Mouse (Mus musculus) CH12.LX (cell line): Measurements from ENCODE around the gene Klhl32. TPM values are rescaled to one million over a fixed set of nuclear protein-coding genes. Genes with fewer than 3 reads are reported as not detected.
A peak's percentile ranks its signal among the peaks of the same experiment; 100 is the strongest.

Experiments used
- DNase-seq: peaks from one replicate; pipeline ENCODE4 v3.0.0-alpha.2; 2013; ENCODE audit errors: extremely low read depth
- H3K27ac ChIP-seq: 2 replicates; pipeline ENCODE4 v1.5.1; 2012; ENCODE audit warnings: low read depth, mild to moderate bottlenecking, control low read depth, moderate library complexity; ENCODE audit not compliant: insufficient read depth
- H3K27me3 ChIP-seq: replicated peaks from 2 replicates; pipeline ENCODE3; 2012; ENCODE audit warnings: inconsistent platforms
- H3K36me3 ChIP-seq, 2 experiments: replicated peaks in 1 of 2; 2 replicates each; pipeline versions ENCODE3 to v1.6.1; 2012; ENCODE audit warnings: inconsistent platforms in 1 of 2, low read length in 1 of 2, mild to moderate bottlenecking in 1 of 2, mixed read lengths in 1 of 2, moderate library complexity in 1 of 2; ENCODE audit not compliant: control insufficient read depth in 1 of 2, insufficient read depth in 1 of 2
- H3K4me1 ChIP-seq, 2 experiments: 2 replicates each; pipeline ENCODE4 v1.6.1; 2012; ENCODE audit warnings: inconsistent platforms in 1 of 2, moderate library complexity in 1 of 2; ENCODE audit not compliant: insufficient read depth in 2 of 2, control insufficient read depth in 1 of 2
- H3K4me2 ChIP-seq: 2 replicates; pipeline ENCODE4 v1.6.1; 2012; ENCODE audit warnings: low read depth, mild to moderate bottlenecking, control low read depth; ENCODE audit not compliant: poor library complexity, insufficient read depth, severe bottlenecking
- H3K4me3 ChIP-seq, 3 experiments: fragments of 150-350 bp in 1 of 3; sonication (generic) in 1 of 3; replicated peaks in 1 of 3; 2 replicates each; pipeline versions ENCODE3 to v1.5.1; 2011 to 2012; ENCODE audit warnings: low read depth in 2 of 3, low read length in 2 of 3, mild to moderate bottlenecking in 2 of 3, moderate library complexity in 2 of 3, control low read depth in 1 of 3, improper control_type of control experiment in 1 of 3, inconsistent platforms in 1 of 3, mixed read lengths in 1 of 3; ENCODE audit not compliant: poor library complexity in 1 of 3
- H3K79me2 ChIP-seq: replicated peaks from 2 replicates; pipeline ENCODE4 v1.6.1; 2012; ENCODE audit warnings: mild to moderate bottlenecking, moderate library complexity; ENCODE audit not compliant: control insufficient read depth, poor library complexity, insufficient read depth, severe bottlenecking; ENCODE audit errors: extremely low read depth
- H3K9ac ChIP-seq: 2 replicates; pipeline ENCODE4 v1.6.1; 2012; ENCODE audit warnings: low read depth, mild to moderate bottlenecking, control low read depth, moderate library complexity; ENCODE audit not compliant: insufficient read depth
- H3K9me3 ChIP-seq: replicated peaks from 2 replicates; pipeline ENCODE3; 2012; ENCODE audit warnings: low read length, inconsistent platforms, mixed read lengths
- BHLHE40 ChIP-seq: IDR thresholded peaks from 2 replicates; pipeline ENCODE4 v1.6.1; 2011; ENCODE audit warnings: mild to moderate bottlenecking, low read depth, low read length, improper control_type of control experiment
- CHD1 ChIP-seq: IDR thresholded peaks from 2 replicates; pipeline ENCODE4 v1.6.1; 2012; ENCODE audit warnings: low read depth, low read length, improper control_type of control experiment, inconsistent platforms
- CHD2 ChIP-seq: IDR thresholded peaks from 2 replicates; pipeline ENCODE4 v1.6.1; 2011; ENCODE audit warnings: low read length, improper control_type of control experiment
- CTCF ChIP-seq, 2 experiments: IDR thresholded peaks in 1 of 2; conservative IDR thresholded peaks in 1 of 2; 2 replicates each; pipeline ENCODE4 v1.5.1; 2011 to 2012; ENCODE audit warnings: low read depth in 2 of 2, low read length in 2 of 2, improper control_type of control experiment in 1 of 2, inconsistent platforms in 1 of 2, mild to moderate bottlenecking in 1 of 2, moderate library complexity in 1 of 2
- E2F4 ChIP-seq: IDR thresholded peaks from 2 replicates; pipeline ENCODE4 v1.6.1; 2011; ENCODE audit warnings: low read depth, low read length, improper control_type of control experiment; ENCODE audit not compliant: insufficient replicate concordance
- ELF1 ChIP-seq: IDR thresholded peaks from 2 replicates; pipeline ENCODE4 v1.6.1; 2014; ENCODE audit warnings: low read depth, mild to moderate bottlenecking, inconsistent platforms, low read length, improper control_type of control experiment
- EP300 ChIP-seq: IDR thresholded peaks from 2 replicates; pipeline ENCODE4 v1.6.1; 2011; ENCODE audit warnings: low read length, improper control_type of control experiment
- ETS1 ChIP-seq: conservative IDR thresholded peaks from 2 replicates; pipeline ENCODE4 v1.6.1; 2012; ENCODE audit warnings: low read depth, mild to moderate bottlenecking, inconsistent platforms, low read length, improper control_type of control experiment, moderate library complexity
- GABPA ChIP-seq: IDR thresholded peaks from 2 replicates; pipeline ENCODE4 v1.6.1; 2012; ENCODE audit warnings: low read depth, low read length, improper control_type of control experiment, inconsistent platforms; ENCODE audit not compliant: insufficient replicate concordance
- HCFC1 ChIP-seq: IDR thresholded peaks from 2 replicates; pipeline ENCODE4 v1.6.1; 2012; ENCODE audit warnings: low read depth, mild to moderate bottlenecking, inconsistent platforms, low read length, improper control_type of control experiment
- IRF4 ChIP-seq: IDR thresholded peaks from 2 replicates; pipeline ENCODE4 v1.6.1; 2014; ENCODE audit warnings: low read depth, mild to moderate bottlenecking, inconsistent platforms, low read length, improper control_type of control experiment
- JUN ChIP-seq: IDR thresholded peaks from 2 replicates; pipeline ENCODE4 v1.6.1; 2011; ENCODE audit warnings: low read depth, mild to moderate bottlenecking, low read length, improper control_type of control experiment, moderate library complexity; ENCODE audit not compliant: insufficient read depth
- JUND ChIP-seq: conservative IDR thresholded peaks from 2 replicates; pipeline ENCODE4 v1.6.1; 2011; ENCODE audit warnings: low read depth, low read length, improper control_type of control experiment
- KAT2A ChIP-seq: IDR thresholded peaks from 2 replicates; pipeline ENCODE4 v1.6.1; 2012; ENCODE audit warnings: low read length, improper control_type of control experiment, inconsistent platforms; ENCODE audit not compliant: insufficient replicate concordance
- MAFK ChIP-seq: IDR thresholded peaks from 2 replicates; pipeline ENCODE4 v1.6.1; 2011; ENCODE audit warnings: low read length, improper control_type of control experiment; ENCODE audit not compliant: insufficient replicate concordance
- MAX ChIP-seq: IDR thresholded peaks from 2 replicates; pipeline ENCODE4 v1.6.1; 2011; ENCODE audit warnings: low read length, improper control_type of control experiment
- MAZ ChIP-seq: IDR thresholded peaks from 2 replicates; pipeline ENCODE4 v1.6.1; 2012; ENCODE audit warnings: low read depth, mild to moderate bottlenecking, inconsistent platforms, low read length, improper control_type of control experiment, moderate library complexity
- MEF2A ChIP-seq: IDR thresholded peaks from 2 replicates; pipeline ENCODE4 v1.6.1; 2014; ENCODE audit warnings: low read depth, mild to moderate bottlenecking, inconsistent platforms, low read length, improper control_type of control experiment, borderline replicate concordance
- MXI1 ChIP-seq: IDR thresholded peaks from 2 replicates; pipeline ENCODE4 v1.6.1; 2011; ENCODE audit warnings: mild to moderate bottlenecking, low read depth, low read length, improper control_type of control experiment
- MYC ChIP-seq: IDR thresholded peaks from 2 replicates; pipeline ENCODE4 v1.6.1; 2011; ENCODE audit warnings: low read depth, mild to moderate bottlenecking, improper control_type of control experiment, low read length
- NELFE ChIP-seq: IDR thresholded peaks from 2 replicates; pipeline ENCODE4 v1.6.1; 2011; ENCODE audit warnings: low read depth, low read length, improper control_type of control experiment
- NRF1 ChIP-seq: IDR thresholded peaks from 2 replicates; pipeline ENCODE4 v1.6.1; 2014; ENCODE audit warnings: low read depth, mild to moderate bottlenecking, inconsistent platforms, low read length, improper control_type of control experiment, moderate library complexity
- PAX5 ChIP-seq: IDR thresholded peaks from 2 replicates; pipeline ENCODE4 v1.6.1; 2012; ENCODE audit warnings: low read length, inconsistent platforms, mixed read lengths
- POLR2A ChIP-seq: IDR thresholded peaks from 2 replicates; pipeline ENCODE4 v1.6.1; 2011; ENCODE audit warnings: low read depth, mild to moderate bottlenecking, improper control_type of control experiment, low read length
- POLR2AphosphoS2 ChIP-seq: IDR thresholded peaks from 2 replicates; pipeline ENCODE4 v1.6.1; 2011; ENCODE audit warnings: low read depth, low read length, improper control_type of control experiment
- RAD21 ChIP-seq: IDR thresholded peaks from 2 replicates; pipeline ENCODE4 v1.6.1; 2011; ENCODE audit warnings: low read depth, mild to moderate bottlenecking, low read length, improper control_type of control experiment, moderate library complexity
- RCOR1 ChIP-seq: conservative IDR thresholded peaks from 2 replicates; pipeline ENCODE4 v1.6.1; 2012; ENCODE audit warnings: low read depth, mild to moderate bottlenecking, inconsistent platforms, low read length, improper control_type of control experiment
- SIN3A ChIP-seq: IDR thresholded peaks from 2 replicates; pipeline ENCODE4 v1.6.1; 2012; ENCODE audit warnings: low read length, improper control_type of control experiment, inconsistent platforms
- SMC3 ChIP-seq: IDR thresholded peaks from 2 replicates; pipeline ENCODE4 v1.6.1; 2011; ENCODE audit warnings: low read depth, low read length, improper control_type of control experiment
- TBP ChIP-seq: conservative IDR thresholded peaks from 2 replicates; pipeline ENCODE4 v1.6.1; 2011; ENCODE audit warnings: low read depth, low read length, improper control_type of control experiment
- TCF12 ChIP-seq: IDR thresholded peaks from 2 replicates; pipeline ENCODE4 v1.6.1; 2014; ENCODE audit warnings: low read depth, mild to moderate bottlenecking, inconsistent platforms, low read length, improper control_type of control experiment
- UBTF ChIP-seq: IDR thresholded peaks from 2 replicates; pipeline ENCODE4 v1.6.1; 2012; ENCODE audit warnings: low read depth, mild to moderate bottlenecking, inconsistent platforms, low read length, improper control_type of control experiment, moderate library complexity
- USF1 ChIP-seq: IDR thresholded peaks from 2 replicates; pipeline ENCODE4 v1.6.1; 2014; ENCODE audit warnings: low read depth, mild to moderate bottlenecking, inconsistent platforms, low read length, improper control_type of control experiment
- USF2 ChIP-seq: conservative IDR thresholded peaks from 2 replicates; pipeline ENCODE4 v1.6.1; 2011; ENCODE audit warnings: low read depth, low read length, improper control_type of control experiment
- ZC3H11A ChIP-seq: IDR thresholded peaks from 2 replicates; pipeline ENCODE4 v1.6.1; 2012; ENCODE audit warnings: low read depth, mild to moderate bottlenecking, inconsistent platforms, low read length, improper control_type of control experiment
- ZKSCAN1 ChIP-seq: IDR thresholded peaks from 2 replicates; pipeline ENCODE4 v1.6.1; 2012; ENCODE audit warnings: low read depth, inconsistent platforms, low read length, improper control_type of control experiment, borderline replicate concordance
- ZMIZ1 ChIP-seq: IDR thresholded peaks from 2 replicates; pipeline ENCODE4 v1.6.1; 2012; ENCODE audit warnings: low read depth, mild to moderate bottlenecking, inconsistent platforms, low read length, improper control_type of control experiment
- ZNF384 ChIP-seq: IDR thresholded peaks from 2 replicates; pipeline ENCODE4 v1.6.1; 2012; ENCODE audit warnings: low read depth, low read length, improper control_type of control experiment, inconsistent platforms
- dilution Hi-C: fragments of 300-500 bp; cut with MboI; formaldehyde crosslinking; loops from 2 replicates; pipeline ENCODE4 v1.14.3; 2020; ENCODE audit warnings: low sequenced_read_pairs; ENCODE audit not compliant: extremely low pct_unique_long_range_greater_than_20kb, extremely low pct_ligation_motif_present
- in situ Hi-C: fragments of 300-500 bp; cut with MboI; formaldehyde crosslinking; loops from 3 replicates; pipeline ENCODE4 v1.14.3; 2019; ENCODE audit warnings: low sequenced_read_pairs, low pct_ligation_motif_present, low pct_unique_long_range_greater_than_20kb, mixed read lengths
- polyA plus RNA-seq: library from polyadenylated mRNA; unstranded; fragments of >175 nt; gene quantifications from 2 replicates; pipeline ENCODE4 v1.2.1, GENCODE M21; 2012; ENCODE audit warnings: low read depth; ENCODE audit not compliant: insufficient read length
- total RNA-seq, 2 experiments: library from RNA; depleted of rRNA; stranded (reverse); fragments of 300-350 nt in 1 of 2; fragments of >200 nt in 1 of 2; gene quantifications; 2 replicates each; pipeline ENCODE4 v1.2.3; 2012 to 2014

Klhl32 gene
- total and polyA plus RNA-seq, 3 experiments = 0.55 to 1.1 (median 0.60) TPM

GRCm38 (mm10) chr4:24720834-24721233 is 130.1 kb downstream of the Klhl32 start:
- dilution Hi-C loops = no loop called here
- no peaks in the 10 kb centered on the region for H3K4me1 ChIP-seq
- H3K27ac ChIP-seq = no peak overlapping the region
- no peak overlapping the region for H3K4me3 ChIP-seq
- TF ChIP-seq USF2 = no peak
- TF ChIP-seq ZC3H11A = peak; percentile 85
- no peak for TF ChIP-seq E2F4
- TF ChIP-seq JUND = peak; percentile 13; the same call in 1 of the 2 replicates
- no peak for TF ChIP-seq ELF1
- TF ChIP-seq JUN = no peak
- no peak for TF ChIP-seq MAZ
- no peak for TF ChIP-seq NRF1
- no peak for TF ChIP-seq IRF4
- TF ChIP-seq USF1 = no peak
- no peak for TF ChIP-seq ETS1
- no peak for TF ChIP-seq PAX5
- peak; percentile 91 for TF ChIP-seq RAD21
- TF ChIP-seq MAX = no peak
- no peak for TF ChIP-seq BHLHE40
- TF ChIP-seq POLR2AphosphoS2 = no peak
- TF ChIP-seq POLR2A = no peak
- TF ChIP-seq NELFE = no peak
- TF ChIP-seq CHD1 = no peak
- no peak; the same call in 1 of the 2 replicates for TF ChIP-seq ZNF384
- TF ChIP-seq CHD2 = no peak
- TF ChIP-seq TCF12 = no peak
- TF ChIP-seq HCFC1 = no peak
- TF ChIP-seq KAT2A = no peak
- no peak for TF ChIP-seq UBTF
- TF ChIP-seq CTCF (conservative IDR thresholded peaks at IDR 0.05 in 1 of 2, IDR thresholded peaks at IDR 0.05 in 1 of 2; ENCODE audit: low read depth in 2 of 2, low read length in 2 of 2) = peak; percentile 23 to 86; a peak in 3 of 4 replicates
- TF ChIP-seq TBP = no peak
- TF ChIP-seq EP300 = no peak
- no peak for TF ChIP-seq MEF2A
- TF ChIP-seq MXI1 = no peak
- no peak for TF ChIP-seq SIN3A
- TF ChIP-seq MAFK = no peak
- TF ChIP-seq ZKSCAN1 = no peak
- TF ChIP-seq SMC3 = peak; percentile 96
- no peak for TF ChIP-seq GABPA
- no peak for TF ChIP-seq RCOR1
- TF ChIP-seq ZMIZ1 = no peak
- TF ChIP-seq MYC = no peak
- H3K9ac ChIP-seq = no peak overlapping the region
- DNase-seq = peak; percentile 52
- H3K36me3 ChIP-seq = no peaks in the 10 kb centered on the region
- no peak overlapping the region for H3K4me2 ChIP-seq
- no peaks in the 10 kb centered on the region for H3K9me3 ChIP-seq
- in situ Hi-C loops = no loop called here
- no peaks in the 10 kb centered on the region for H3K79me2 ChIP-seq
- no peaks in the 10 kb centered on the region for H3K27me3 ChIP-seq
